Mouse (Mus musculus) Patski (cell line): ENCODE measurements at regions not wholly inside any gene's neighbourhood (a gene's known extent, or its start where the extent isn't known, plus 50 kb on each side); places are given as distances from the start of the nearest gene placed in this dataset.

Experiments
- ATAC-seq: fragments of 100-300 bp; one replicate; pipeline ENCODE4 v1.8.0; 2021
- CTCF ChIA-PET: fragments of 350-600 bp; sonication (Branson Sonifier 250); formaldehyde crosslinking; loops from one replicate; lab custom pipeline; 2022; ENCODE audit warnings: inconsistent platforms; lab: Charles Lee
- POLR2A ChIA-PET: fragments of 350-600 bp; sonication (Branson Sonifier 250); formaldehyde crosslinking; loops from one replicate; lab custom pipeline; 2022; ENCODE audit warnings: antibody characterized with exemption, inconsistent platforms; lab: Charles Lee
- DNase-seq: peaks from one replicate; pipeline ENCODE4 v3.0.0-alpha.2; 2011; ENCODE audit warnings: low read depth, low spot score
- H3K27me3 ChIP-seq: fragments of 371-371 bp; one replicate; pipeline ENCODE4 v1.5.1; 2021
- CTCF ChIP-seq: fragments of 100-300 bp; IDR thresholded peaks from one replicate; pipeline ENCODE4 v1.5.1; 2021
- in situ Hi-C: fragments of 300-500 bp; cut with MboI; formaldehyde crosslinking; loops from 3 replicates; pipeline ENCODE4 v1.11.1; 2018; ENCODE audit warnings: low pct_unique_long_range_greater_than_20kb, mixed read lengths

DNA sequence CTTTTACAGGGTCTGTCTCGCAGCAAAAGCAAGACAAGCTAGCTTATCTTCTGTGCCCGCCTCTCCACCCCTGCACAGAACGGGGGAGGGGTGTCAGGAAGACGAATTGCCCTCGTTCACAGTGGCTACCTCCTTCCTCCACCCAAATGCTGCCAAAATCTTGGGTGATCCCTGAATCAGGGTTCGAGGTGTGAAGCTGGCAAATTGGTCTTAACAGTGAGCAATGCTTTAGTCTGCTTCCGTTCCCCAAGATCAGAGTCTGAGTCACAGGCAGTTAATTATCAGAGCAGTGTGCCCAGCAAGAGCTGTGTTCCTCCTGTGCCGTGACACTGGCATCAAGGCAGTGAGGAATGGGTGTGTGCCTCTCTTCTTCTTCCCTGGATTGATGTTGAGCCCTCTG is 58.4 kb upstream of the Selenok start:
- in situ Hi-C loops, result no loop called here
- ATAC-seq (no peak), DNase-seq (no peak)
- TF ChIP-seq CTCF, result no peak
- CTCF ChIA-PET, result no interaction called here
- POLR2A ChIA-PET, result no interaction called here
- peaks cover 5% of the 10 kb centered on the region for H3K27me3 ChIP-seq
